Mouse (Mus musculus): ENCODE data around the gene Fyn.

The Fyn gene

GRCm38 (mm10) chr10:39506831-39507230 lies 138.2 kb downstream of the Fyn start:
- DNase-seq (ENCODE audit: low read depth, low spot score) = no peak

- no peak for DNase-seq (ENCODE audit: low read depth, low spot score)
Observed at GRCm38 (mm10) chr10:39508801-39509200, 140.1 kb downstream of the Fyn start.

GRCm38 (mm10) chr10:39509937-39510336 lies 141.3 kb downstream of the Fyn start:
- no peak for DNase-seq (ENCODE audit: low read depth, low spot score)

GRCm38 (mm10) chr10:39512631-39513314 lies 144.1 kb downstream of the Fyn start:
- no peak for DNase-seq (ENCODE audit: low read depth, low spot score)

GRCm38 (mm10) chr10:39514916-39515315 lies 146.3 kb downstream of the Fyn start:
- no peak for DNase-seq (ENCODE audit: low read depth, low spot score)

GRCm38 (mm10) chr10:39516541-39517133 lies 148.0 kb downstream of the Fyn start:
- no peak for DNase-seq (ENCODE audit: low read depth, low spot score)

GRCm38 (mm10) chr10:39517375-39517774 lies 148.7 kb downstream of the Fyn start:
- DNase-seq (ENCODE audit: low read depth, low spot score) = no peak

GRCm38 (mm10) chr10:39518232-39518631 lies 149.6 kb downstream of the Fyn start:
- DNase-seq (ENCODE audit: low read depth, low spot score) = no peak

GRCm38 (mm10) chr10:39518859-39519258 lies 150.2 kb downstream of the Fyn start:
- DNase-seq (ENCODE audit: low read depth, low spot score) = no peak

GRCm38 (mm10) chr10:39520123-39520989 lies 151.7 kb downstream of the Fyn start:
- peak; percentile 43 for DNase-seq (ENCODE audit: low read depth, low spot score)

GRCm38 (mm10) chr10:39521327-39521726 lies 152.7 kb downstream of the Fyn start:
- DNase-seq (ENCODE audit: low read depth, low spot score) = no peak

GRCm38 (mm10) chr10:39521861-39522391 lies 153.3 kb downstream of the Fyn start:
- no peak for DNase-seq (ENCODE audit: low read depth, low spot score)

GRCm38 (mm10) chr10:39522857-39523614 lies 154.4 kb downstream of the Fyn start:
- no peak for DNase-seq (ENCODE audit: low read depth, low spot score)

GRCm38 (mm10) chr10:39524355-39524754 lies 155.7 kb downstream of the Fyn start:
- no peak for DNase-seq (ENCODE audit: low read depth, low spot score)

GRCm38 (mm10) chr10:39525431-39525830 lies 156.8 kb downstream of the Fyn start:
- no peak for DNase-seq (ENCODE audit: low read depth, low spot score)

- no peak for DNase-seq (ENCODE audit: low read depth, low spot score)
Observed at GRCm38 (mm10) chr10:39527113-39527512, 158.5 kb downstream of the Fyn start.

GRCm38 (mm10) chr10:39529179-39529578 lies 160.5 kb downstream of the Fyn start:
- DNase-seq (ENCODE audit: low read depth, low spot score) = no peak

GRCm38 (mm10) chr10:39532008-39532740 lies 163.5 kb downstream of the Fyn start:
- no peak for DNase-seq (ENCODE audit: low read depth, low spot score)

- DNase-seq (ENCODE audit: low read depth, low spot score) = no peak
Observed at GRCm38 (mm10) chr10:39532823-39533222, 164.2 kb downstream of the Fyn start.

GRCm38 (mm10) chr10:39534324-39535026 lies 165.8 kb downstream of the Fyn start:
- no peak for DNase-seq (ENCODE audit: low read depth, low spot score)
